Mouse (Mus musculus) small intestine, adult 2 months (tissue): ENCODE measurements around the gene Fmn2.

Experiments
- CTCF ChIP-seq: fragments of 200-500 bp; IDR thresholded peaks from 2 replicates; pipeline ENCODE4 v1.5.1; 2012; ENCODE audit warnings: low read depth, mild to moderate bottlenecking, control low read depth, inconsistent platforms, low read length, moderate library complexity, mixed read lengths; ENCODE audit not compliant: insufficient replicate concordance, insufficient read length; ENCODE audit errors: extremely low read depth
- POLR2A ChIP-seq: fragments of 200-500 bp; IDR thresholded peaks from 2 replicates; pipeline ENCODE4 v1.6.1; 2012; ENCODE audit warnings: low read depth, mild to moderate bottlenecking, control low read depth, inconsistent platforms, low read length, moderate library complexity

- TF ChIP-seq CTCF, result no peak
- TF ChIP-seq POLR2A, result no peak
Observed at GRCm38 (mm10) chr1:174700871-174701270, 199.2 kb downstream of the Fmn2 start.
